Mouse (Mus musculus) cerebellum, adult 2 months (tissue): Measurements from ENCODE around the gene Trappc2l.

ENCODE experiments used
- CTCF ChIP-seq: fragments of 200-500 bp; IDR thresholded peaks from 2 replicates; pipeline ENCODE4 v1.5.1; 2011; ENCODE audit warnings: low read depth, mild to moderate bottlenecking, control low read depth, low read length, moderate library complexity, borderline replicate concordance; ENCODE audit not compliant: insufficient read depth
- POLR2A ChIP-seq: fragments of 200-500 bp; IDR thresholded peaks from 2 replicates; pipeline ENCODE4 v1.6.1; 2011; ENCODE audit warnings: low read length, control low read depth, borderline replicate concordance; ENCODE audit not compliant: insufficient read depth

GRCm38 (mm10) chr8:122630696-122631095 lies 19.3 kb downstream of the Trappc2l start:
- no peak for TF ChIP-seq POLR2A
- no peak for TF ChIP-seq CTCF
